Mouse (Mus musculus): ENCODE measurements at regions not wholly inside any gene's neighbourhood (a gene's known extent, or its start where the extent isn't known, plus 50 kb on each side); places are given as distances from the start of the nearest gene placed in this dataset.

- no peaks in the 10 kb centered on the region for H3K4me1 ChIP-seq (replicated peaks; ENCODE audit: insufficient read depth, low read length)
- no peak overlapping the region for H3K4me3 ChIP-seq (replicated peaks; ENCODE audit: low read depth, low read length)
- 66% methylated on average over 6 of the region's 6 CpGs for WGBS
- no peak overlapping the region for H3K9ac ChIP-seq (ENCODE audit: low read depth, low read length)
- ATAC-seq (replicated peaks; ENCODE audit: low FRiP score, low read depth), result no peak
- no peak overlapping the region for H3K27ac ChIP-seq
- H3K36me3 ChIP-seq (ENCODE audit: insufficient read depth, low read length), result no peaks in the 10 kb centered on the region
- no peak for TF ChIP-seq CTCF (IDR thresholded peaks at IDR 0.05; ENCODE audit: low read depth)
- H3K9me3 ChIP-seq (replicated peaks; ENCODE audit: low read length), result no peaks in the 10 kb centered on the region
- H3K4me2 ChIP-seq (ENCODE audit: low read length), result no peak overlapping the region
- DNase-seq (ENCODE audit: low spot score), result no peak
- no peaks in the 10 kb centered on the region for H3K27me3 ChIP-seq (ENCODE audit: insufficient read depth, low read length)
These were observed 147.8 kb downstream of the Mtx2 start for GRCm38 (mm10) chr2:74973386-74973785.

- ATAC-seq (replicated peaks; ENCODE audit: low FRiP score, low read depth) (no peak), DNase-seq (ENCODE audit: low spot score) (no peak)
- no peak overlapping the region for H3K9ac ChIP-seq (ENCODE audit: low read depth, low read length)
- no peak for TF ChIP-seq CTCF (IDR thresholded peaks at IDR 0.05; ENCODE audit: low read depth)
- no peaks in the 10 kb centered on the region for H3K27me3 ChIP-seq (ENCODE audit: insufficient read depth, low read length)
- H3K36me3 ChIP-seq (ENCODE audit: insufficient read depth, low read length), result no peaks in the 10 kb centered on the region
- H3K4me3 ChIP-seq (replicated peaks; ENCODE audit: low read depth, low read length), result no peak overlapping the region
- no peak overlapping the region for H3K27ac ChIP-seq
- H3K9me3 ChIP-seq (replicated peaks; ENCODE audit: low read length), result no peaks in the 10 kb centered on the region
- WGBS, result 58% methylated on average over 16 of the region's 16 CpGs
- H3K4me2 ChIP-seq (ENCODE audit: low read length), result peak overlapping the region; percentile 29
- H3K4me1 ChIP-seq (replicated peaks; ENCODE audit: insufficient read depth, low read length), result no peaks in the 10 kb centered on the region
These were observed 149.2 kb downstream of the Mtx2 start for GRCm38 (mm10) chr2:74974595-74975325.

- ATAC-seq (replicated peaks; ENCODE audit: low FRiP score, low read depth), result no peak
- Histone ChIP-seq H3K4me2 (ENCODE audit: low read length) (no peak overlapping the region), H3K9ac (ENCODE audit: low read depth, low read length) (no peak overlapping the region), H3K27me3 (ENCODE audit: insufficient read depth, low read length) (no peaks in the 10 kb centered on the region), H3K9me3 (replicated peaks; ENCODE audit: low read length) (no peaks in the 10 kb centered on the region), H3K27ac (no peak overlapping the region), H3K36me3 (ENCODE audit: insufficient read depth, low read length) (no peaks in the 10 kb centered on the region), H3K4me3 (replicated peaks; ENCODE audit: low read depth, low read length) (no peak overlapping the region), H3K4me1 (replicated peaks; ENCODE audit: insufficient read depth, low read length) (no peaks in the 10 kb centered on the region)
- DNase-seq (ENCODE audit: low spot score), result no peak
- TF ChIP-seq CTCF (IDR thresholded peaks at IDR 0.05; ENCODE audit: low read depth), result peak; percentile 18; the same call in 1 of the 2 replicates
- 98% methylated on average over 3 of the region's 3 CpGs for WGBS
These were observed 151.7 kb downstream of the Mtx2 start for GRCm38 (mm10) chr2:74977348-74977747.

- H3K9ac ChIP-seq (ENCODE audit: low read depth, low read length), result no peak overlapping the region
- DNase-seq (ENCODE audit: low spot score), result no peak
- no peaks in the 10 kb centered on the region for H3K4me1 ChIP-seq (replicated peaks; ENCODE audit: insufficient read depth, low read length)
- no peak overlapping the region for H3K4me3 ChIP-seq (replicated peaks; ENCODE audit: low read depth, low read length)
- ATAC-seq (replicated peaks; ENCODE audit: low FRiP score, low read depth), result no peak
- no peak overlapping the region for H3K27ac ChIP-seq
- no peaks in the 10 kb centered on the region for H3K9me3 ChIP-seq (replicated peaks; ENCODE audit: low read length)
- no peaks in the 10 kb centered on the region for H3K27me3 ChIP-seq (ENCODE audit: insufficient read depth, low read length)
- H3K4me2 ChIP-seq (ENCODE audit: low read length), result no peak overlapping the region
- no peak for TF ChIP-seq CTCF (IDR thresholded peaks at IDR 0.05; ENCODE audit: low read depth)
- 95% methylated on average over 1 of the region's 1 CpGs for WGBS
- H3K36me3 ChIP-seq (ENCODE audit: insufficient read depth, low read length), result no peaks in the 10 kb centered on the region
These were observed 152.2 kb downstream of the Mtx2 start for GRCm38 (mm10) chr2:74977828-74978227.

GRCm38 (mm10) chr2:74981856-74982255 lies 156.3 kb downstream of the Mtx2 start:
- no peak for TF ChIP-seq CTCF (IDR thresholded peaks at IDR 0.05; ENCODE audit: low read depth)
- Histone ChIP-seq H3K27me3 (ENCODE audit: insufficient read depth, low read length) (no peaks in the 10 kb centered on the region), H3K9me3 (replicated peaks; ENCODE audit: low read length) (no peaks in the 10 kb centered on the region), H3K9ac (ENCODE audit: low read depth, low read length) (no peak overlapping the region), H3K27ac (no peak overlapping the region), H3K36me3 (ENCODE audit: insufficient read depth, low read length) (no peaks in the 10 kb centered on the region), H3K4me2 (ENCODE audit: low read length) (no peak overlapping the region), H3K4me3 (replicated peaks; ENCODE audit: low read depth, low read length) (no peak overlapping the region), H3K4me1 (replicated peaks; ENCODE audit: insufficient read depth, low read length) (no peaks in the 10 kb centered on the region)
- WGBS, result 59% methylated on average over 3 of the region's 3 CpGs
- ATAC-seq (replicated peaks; ENCODE audit: low FRiP score, low read depth) (no peak), DNase-seq (ENCODE audit: low spot score) (no peak)

GRCm38 (mm10) chr2:74993802-74994201 lies 168.2 kb downstream of the Mtx2 start:
- no peak overlapping the region for H3K4me2 ChIP-seq (ENCODE audit: low read length)
- H3K4me1 ChIP-seq (replicated peaks; ENCODE audit: insufficient read depth, low read length), result no peaks in the 10 kb centered on the region
- no peak for TF ChIP-seq CTCF (IDR thresholded peaks at IDR 0.05; ENCODE audit: low read depth)
- H3K9me3 ChIP-seq (replicated peaks; ENCODE audit: low read length), result no peaks in the 10 kb centered on the region
- H3K4me3 ChIP-seq (replicated peaks; ENCODE audit: low read depth, low read length), result no peak overlapping the region
- H3K27ac ChIP-seq, result no peak overlapping the region
- no peak overlapping the region for H3K9ac ChIP-seq (ENCODE audit: low read depth, low read length)
- 54% methylated on average over 3 of the region's 3 CpGs for WGBS
- ATAC-seq (replicated peaks; ENCODE audit: low FRiP score, low read depth), result no peak
- H3K27me3 ChIP-seq (ENCODE audit: insufficient read depth, low read length), result no peaks in the 10 kb centered on the region
- DNase-seq (ENCODE audit: low spot score), result no peak
- H3K36me3 ChIP-seq (ENCODE audit: insufficient read depth, low read length), result no peaks in the 10 kb centered on the region

- Histone ChIP-seq H3K9ac (ENCODE audit: low read depth, low read length) (no peak overlapping the region), H3K9me3 (replicated peaks; ENCODE audit: low read length) (no peaks in the 10 kb centered on the region), H3K36me3 (ENCODE audit: insufficient read depth, low read length) (no peaks in the 10 kb centered on the region), H3K4me2 (ENCODE audit: low read length) (no peak overlapping the region), H3K27me3 (ENCODE audit: insufficient read depth, low read length) (no peaks in the 10 kb centered on the region), H3K4me1 (replicated peaks; ENCODE audit: insufficient read depth, low read length) (0 out of 2 replicates have a peak, but pooled peaks cover 4% of the 10 kb centered on the region), H3K27ac (no peak overlapping the region), H3K4me3 (replicated peaks; ENCODE audit: low read depth, low read length) (no peak overlapping the region)
- no peak for TF ChIP-seq CTCF (IDR thresholded peaks at IDR 0.05; ENCODE audit: low read depth)
- ATAC-seq (replicated peaks; ENCODE audit: low FRiP score, low read depth), result no peak
- DNase-seq (ENCODE audit: low spot score), result peak; percentile 37
- 9% methylated on average over 2 of the region's 2 CpGs for WGBS
These were observed 169.4 kb downstream of the Mtx2 start for GRCm38 (mm10) chr2:74994998-74995397.
